Mouse (Mus musculus) frontal cortex, adult (tissue): ENCODE measurements around the gene Maip1.

Experiments
- ATAC-seq: cut with Nextera tagmentation; 2 replicates; pipeline ENCODE4 v1.9.2; 2017; ENCODE audit warnings: mild to moderate bottlenecking, moderate library complexity, mixed read lengths; ENCODE audit not compliant: low TSS enrichment

The Maip1 gene

GRCm38 (mm10) chr1:57428368-57429308 lies 22.5 kb downstream of the Maip1 start:
- ATAC-seq, result peak; percentile 88

GRCm38 (mm10) chr1:57429786-57430483 lies 23.8 kb downstream of the Maip1 start:
- ATAC-seq, result peak; percentile 53

- ATAC-seq, result no peak
Measured at GRCm38 (mm10) chr1:57433141-57433540, 27.0 kb downstream of the Maip1 start.

- ATAC-seq, result peak; percentile 45; the same call in 1 of the 2 replicates
Measured at GRCm38 (mm10) chr1:57436408-57436807, 30.3 kb downstream of the Maip1 start.

- peak; percentile 89 for ATAC-seq
Measured at GRCm38 (mm10) chr1:57436954-57437353, 30.8 kb downstream of the Maip1 start.

GRCm38 (mm10) chr1:57439026-57439425 lies 32.9 kb downstream of the Maip1 start:
- ATAC-seq, result no peak

GRCm38 (mm10) chr1:57440771-57441170 lies 34.6 kb downstream of the Maip1 start:
- no peak for ATAC-seq

GRCm38 (mm10) chr1:57445679-57446078 lies 39.6 kb downstream of the Maip1 start:
- ATAC-seq, result no peak

- no peak for ATAC-seq
Measured at GRCm38 (mm10) chr1:57450241-57450640, 44.1 kb downstream of the Maip1 start.

- peak; percentile 50 for ATAC-seq
Measured at GRCm38 (mm10) chr1:57460305-57460940, 54.3 kb downstream of the Maip1 start.
